Mouse (Mus musculus): Measurements from ENCODE around the gene Ctr9. TPM values are rescaled to one million over a fixed set of nuclear protein-coding genes. Genes with fewer than 3 reads are reported as not detected.

Gene Ctr9
- polyA plus RNA-seq, 1 experiment from 2014 or later, result 45.3 TPM

GRCm38 (mm10) chr7:111029046-111029553 is 349 bp downstream of the Ctr9 start:
- no peak for DNase-seq (ENCODE audit: low spot score)

- DNase-seq (ENCODE audit: low spot score), result no peak
Observed at GRCm38 (mm10) chr7:111048920-111049319, 20.2 kb downstream of the Ctr9 start.

DNA sequence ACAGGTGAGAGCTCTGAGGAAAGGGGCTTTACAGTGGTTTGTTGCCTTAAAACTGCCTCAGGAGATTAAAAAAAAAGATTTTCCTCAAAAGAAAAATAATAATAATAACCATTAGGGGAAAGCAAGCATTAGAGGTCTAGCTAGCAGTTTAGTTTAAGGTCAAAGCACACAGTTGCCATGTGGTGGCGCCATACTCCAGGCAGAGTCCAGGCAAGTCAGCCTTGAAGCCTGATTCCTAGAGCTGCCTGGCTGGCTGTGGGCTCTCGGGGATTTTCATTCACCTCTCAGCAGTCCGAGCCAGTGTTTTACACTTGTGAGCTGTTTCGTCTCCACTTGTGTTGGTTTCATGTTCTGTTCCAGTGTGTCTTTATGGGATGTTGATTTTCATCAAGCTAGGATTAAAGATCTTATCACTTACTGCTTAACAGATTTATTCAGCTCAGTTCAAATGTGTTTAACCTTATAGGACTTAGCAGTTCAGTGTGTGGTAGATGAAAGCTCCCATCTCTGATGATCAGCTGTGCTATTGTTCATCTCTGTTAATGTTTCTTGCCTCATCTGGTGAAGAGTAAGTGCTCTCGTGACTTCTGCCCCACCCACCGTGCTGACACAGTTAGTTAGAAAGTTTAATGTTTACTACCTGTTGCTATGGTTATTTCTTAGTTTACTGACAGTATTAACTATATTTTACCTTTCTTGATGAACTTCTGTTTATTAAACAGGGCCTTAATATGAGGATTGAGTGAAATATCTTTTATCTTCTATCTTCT is 21.1 kb downstream of the Ctr9 start:
- DNase-seq (ENCODE audit: low spot score), result peak; percentile 56

- DNase-seq (ENCODE audit: low spot score), result no peak
Observed at GRCm38 (mm10) chr7:111055221-111055620, 26.5 kb downstream of the Ctr9 start.

DNA sequence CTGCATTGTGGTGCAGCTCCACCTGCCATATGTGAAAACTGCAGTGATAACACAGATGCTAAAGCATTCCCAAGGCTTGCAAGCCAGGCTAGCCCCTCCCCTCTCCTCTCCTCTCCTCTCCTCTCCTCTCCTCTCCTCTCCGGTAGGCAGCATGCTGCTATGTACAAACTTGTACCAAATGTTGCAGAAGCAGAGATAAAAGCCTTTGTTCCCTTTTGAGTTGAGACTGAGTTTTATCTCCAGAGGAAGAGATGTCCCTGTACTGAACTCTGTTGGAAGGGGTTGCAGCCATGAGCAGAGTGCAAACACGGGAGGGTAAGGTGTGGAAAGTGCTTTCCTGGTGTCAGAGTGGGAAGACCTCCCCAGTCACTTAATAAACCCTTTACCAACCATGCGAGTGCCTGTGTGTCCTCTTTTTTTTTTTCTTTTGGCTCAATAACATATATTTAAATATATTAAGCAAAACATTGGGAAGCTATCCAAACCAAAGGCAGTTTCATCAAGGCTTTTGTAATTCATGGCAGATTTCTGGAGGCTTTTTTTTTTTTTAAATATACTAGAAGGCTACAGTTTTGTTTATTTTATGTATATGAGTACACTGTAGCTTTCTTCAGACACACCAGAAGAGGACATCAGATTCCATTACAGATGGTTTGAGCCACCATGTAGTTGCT is 27.4 kb downstream of the Ctr9 start:
- DNase-seq (ENCODE audit: low spot score), result no peak

- DNase-seq (ENCODE audit: low spot score), result no peak
Observed at GRCm38 (mm10) chr7:111059527-111059926, 30.8 kb downstream of the Ctr9 start.

- no peak for DNase-seq (ENCODE audit: low spot score)
Observed at GRCm38 (mm10) chr7:111062971-111063370, 34.2 kb downstream of the Ctr9 start.

DNA sequence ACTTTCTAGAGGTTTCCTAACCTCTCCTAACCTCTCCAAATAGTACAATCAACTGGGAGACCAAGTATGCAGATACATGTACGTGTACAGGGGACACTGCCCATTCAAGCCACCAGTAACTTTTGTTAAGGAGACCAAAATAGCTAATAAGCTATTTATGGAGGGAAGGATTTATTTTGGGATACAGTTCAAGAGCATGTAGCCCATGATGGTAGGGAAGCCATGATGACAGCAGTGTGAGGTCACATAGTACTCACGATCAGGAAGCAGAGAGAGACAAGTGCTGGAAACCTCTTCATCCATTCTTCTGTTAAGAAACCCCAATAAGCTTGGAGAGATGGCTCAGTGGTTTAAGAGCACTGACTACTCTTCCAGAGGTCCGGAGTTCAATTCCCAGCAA is 39.4 kb downstream of the Ctr9 start:
- no peak for DNase-seq (ENCODE audit: low spot score)

GRCm38 (mm10) chr7:111069439-111070166 is 40.9 kb downstream of the Ctr9 start:
- no peak for DNase-seq (ENCODE audit: low spot score)

- DNase-seq (ENCODE audit: low spot score), result no peak
Observed at GRCm38 (mm10) chr7:111070167-111070496, 41.4 kb downstream of the Ctr9 start.

DNA sequence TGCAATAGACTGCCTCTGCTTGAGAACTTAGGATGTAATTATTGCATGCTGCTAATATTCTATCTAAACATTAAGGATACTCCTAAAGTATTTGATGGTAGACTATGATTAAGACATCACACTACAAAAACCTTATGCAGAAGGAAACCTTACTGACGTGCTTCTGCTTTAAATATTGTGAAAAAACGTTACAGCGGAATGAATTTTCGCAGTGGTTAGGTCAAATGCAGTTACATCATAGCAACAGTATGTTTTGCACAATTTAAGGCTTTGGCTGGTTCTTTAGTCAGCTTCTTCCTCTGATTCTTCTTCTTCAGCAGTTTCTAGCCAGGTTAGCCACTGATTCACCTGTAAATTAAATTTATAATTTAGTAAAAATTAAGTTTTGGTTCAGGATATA is 43.7 kb downstream of the Ctr9 start:
- DNase-seq (ENCODE audit: low spot score), result no peak

GRCm38 (mm10) chr7:111075288-111075687 is 46.5 kb downstream of the Ctr9 start:
- DNase-seq (ENCODE audit: low spot score), result no peak

DNA sequence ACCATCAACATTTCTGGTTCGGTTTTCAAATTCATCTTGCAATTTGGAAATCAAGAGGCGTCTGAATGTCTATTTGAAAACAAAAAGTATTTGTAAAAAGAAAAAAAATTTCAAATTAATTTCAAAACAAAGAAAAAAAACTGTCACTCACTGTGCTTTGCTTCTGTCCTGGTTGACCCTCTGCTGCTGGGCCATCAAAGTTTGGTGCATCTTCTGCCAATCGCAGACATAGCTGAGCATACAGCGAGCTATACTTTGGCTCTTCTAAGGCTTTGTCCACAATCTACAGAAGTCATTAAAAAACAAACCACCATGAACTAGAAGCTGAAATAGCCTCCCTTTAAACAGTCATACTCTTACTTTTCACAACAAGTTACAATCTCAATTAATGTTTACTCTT is 49.5 kb downstream of the Ctr9 start:
- DNase-seq (ENCODE audit: low spot score), result no peak

DNA sequence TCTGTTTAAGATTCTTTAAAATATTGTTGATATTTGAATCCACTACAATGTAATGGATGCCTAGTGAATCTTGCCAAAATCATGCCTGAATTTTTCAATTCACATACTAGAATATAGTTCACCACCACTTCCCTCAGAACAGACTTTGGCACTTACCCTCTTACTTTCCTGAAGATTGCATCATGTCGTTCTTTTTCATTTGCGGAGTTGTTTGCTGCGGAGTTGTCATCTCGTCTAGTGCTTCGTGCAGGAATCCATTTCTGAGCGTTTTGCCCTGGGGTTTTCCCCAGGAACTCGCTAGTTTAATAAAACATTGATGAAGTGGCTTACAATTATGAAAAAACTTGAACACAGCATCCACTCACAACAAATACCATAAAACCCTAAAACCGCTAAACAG is 51.3 kb downstream of the Ctr9 start:
- DNase-seq (ENCODE audit: low spot score), result no peak

DNA sequence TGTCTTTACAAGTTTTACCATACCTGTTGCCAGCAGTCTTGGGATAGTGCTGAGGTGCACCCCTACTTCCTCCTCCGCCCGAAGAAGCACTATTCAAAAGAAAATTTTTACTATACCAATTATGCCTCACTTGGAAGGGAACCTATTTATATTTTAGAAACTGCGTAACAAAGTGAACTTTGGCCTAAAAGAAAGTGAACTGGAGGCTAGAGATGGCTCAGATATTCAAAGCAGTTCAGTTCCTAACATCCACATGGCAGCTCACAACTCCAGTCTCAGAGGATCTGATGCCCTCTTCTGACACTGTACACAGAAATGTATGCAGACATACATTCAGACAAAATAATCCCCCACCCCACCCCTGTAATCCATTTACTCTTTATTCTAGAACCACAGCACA is 52.1 kb downstream of the Ctr9 start:
- DNase-seq (ENCODE audit: low spot score), result no peak

DNA sequence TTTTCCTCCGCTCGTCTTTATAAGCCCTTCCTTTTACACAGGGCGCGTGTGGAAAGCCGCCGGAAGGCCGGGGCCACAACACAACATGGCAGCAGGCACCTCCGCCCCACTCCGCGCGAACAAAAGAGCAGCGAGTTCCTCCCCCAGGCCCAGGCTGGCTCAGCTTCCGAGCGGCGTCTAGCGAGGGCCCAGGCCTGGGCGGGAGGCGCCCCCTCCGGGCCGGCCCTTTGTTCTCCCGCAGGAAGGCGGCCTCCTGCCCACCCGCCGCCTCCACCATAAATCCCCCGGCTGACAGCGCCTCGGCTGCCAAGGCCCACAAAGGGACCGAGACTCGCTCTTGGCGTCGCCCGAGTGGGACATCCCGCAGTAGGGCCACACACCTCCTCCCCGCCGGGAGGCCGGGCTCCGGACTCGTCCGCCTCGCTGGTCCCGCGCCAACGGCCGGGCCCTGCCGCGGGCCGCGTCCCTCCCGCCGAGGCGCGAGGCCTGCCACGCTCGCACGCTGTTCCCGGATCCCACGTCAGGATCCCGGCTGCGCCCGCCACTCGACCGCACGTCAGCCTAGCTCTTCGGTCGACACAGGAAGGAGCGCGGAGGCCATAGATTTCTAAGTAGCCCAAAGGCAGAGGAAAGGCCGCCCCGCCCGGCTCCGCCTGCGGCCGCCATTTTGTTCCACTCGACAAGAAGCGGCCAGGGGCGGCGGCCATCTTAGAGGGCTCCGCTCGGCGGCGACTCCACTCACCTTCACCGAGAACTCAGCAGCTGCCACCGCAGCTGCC is 53.5 kb downstream of the Ctr9 start:
- peak; percentile 92 for DNase-seq (ENCODE audit: low spot score)

- DNase-seq (ENCODE audit: low spot score), result peak; percentile 99
Observed at GRCm38 (mm10) chr7:111082822-111083732, 54.3 kb downstream of the Ctr9 start, which contains the start of gene Eif4g2. Eif4g2 (minus strand) TSS chr7:111083030.

GRCm38 (mm10) chr7:111083733-111084120 is 55.0 kb downstream of the Ctr9 start:
- DNase-seq (ENCODE audit: low spot score), result no peak

- DNase-seq (ENCODE audit: low spot score), result no peak
Observed at GRCm38 (mm10) chr7:111084443-111084842, 55.7 kb downstream of the Ctr9 start.

DNA sequence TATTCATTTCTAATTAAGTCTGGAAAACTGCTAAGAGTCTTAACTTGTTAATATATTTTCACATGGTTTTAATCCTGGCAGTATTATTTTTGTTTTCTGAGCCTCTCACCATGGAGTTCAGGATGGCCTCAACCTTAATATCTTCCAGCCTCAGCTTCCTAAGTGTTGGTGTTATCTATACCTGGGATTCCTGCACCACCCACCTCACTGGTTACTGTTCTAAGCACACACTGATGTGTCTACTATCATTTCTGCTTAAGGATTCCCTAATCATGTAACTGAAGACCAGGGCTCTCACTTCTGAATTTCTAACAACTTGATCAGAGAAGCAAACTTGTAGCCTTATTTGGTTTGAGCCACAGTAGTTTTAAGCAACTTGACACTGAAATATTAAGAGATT is 56.4 kb downstream of the Ctr9 start:
- DNase-seq (ENCODE audit: low spot score), result no peak

Data from thymus, postnatal 0 days (tissue).